Mouse (Mus musculus) cerebellum, postnatal 10 days (tissue): Measurements from ENCODE around the gene Atp7b.

Source experiments
- DNase-seq, 2 experiments: peaks; one replicate each; pipeline ENCODE4 v3.0.0; 2021; ENCODE audit warnings: mixed read lengths in 2 of 2

The Atp7b gene

GRCm38 (mm10) chr8:22022244-22022643, 37.9 kb downstream of the Atp7b start:
- DNase-seq: peak; percentile 36 to 40

GRCm38 (mm10) chr8:22019498-22019897, 40.6 kb downstream of the Atp7b start:
- no peak for DNase-seq

- no peak for DNase-seq
Measured at GRCm38 (mm10) chr8:22017731-22018130, 42.4 kb downstream of the Atp7b start.

- DNase-seq: no peak
Measured at GRCm38 (mm10) chr8:22013034-22013707, 46.9 kb downstream of the Atp7b start.

- DNase-seq: peak; percentile 24 to 27
Measured at GRCm38 (mm10) chr8:22009403-22009802, 50.7 kb downstream of the Atp7b start.

GRCm38 (mm10) chr8:22006423-22006822, 53.7 kb downstream of the Atp7b start:
- no peak for DNase-seq

GRCm38 (mm10) chr8:22004750-22005522, 55.2 kb downstream of the Atp7b start:
- no peak for DNase-seq

- no peak for DNase-seq
Measured at GRCm38 (mm10) chr8:21995181-21995580, 64.9 kb downstream of the Atp7b start.

GRCm38 (mm10) chr8:21992184-21992583, 67.9 kb downstream of the Atp7b start:
- DNase-seq: peak; percentile 75 to 78

- DNase-seq: peak; percentile 50 to 54
Measured at GRCm38 (mm10) chr8:21981664-21982337, 78.3 kb downstream of the Atp7b start.

GRCm38 (mm10) chr8:21978193-21978592, 81.9 kb downstream of the Atp7b start:
- DNase-seq: peak in 1 of 2 experiments; percentile 28

- no peak for DNase-seq
Measured at GRCm38 (mm10) chr8:21969475-21969874, 90.6 kb downstream of the Atp7b start, which contains the start of gene Ccdc70. Ccdc70 (plus strand) TSS chr8:21969775.

GRCm38 (mm10) chr8:21966646-21967045, 93.5 kb downstream of the Atp7b start:
- DNase-seq: no peak

GRCm38 (mm10) chr8:21958414-21958813, 101.7 kb downstream of the Atp7b start, which contains the start of gene Fam90a1a:
Fam90a1a (plus strand) TSS chr8:21958714.
- DNase-seq: no peak

- DNase-seq: peak in 1 of 2 experiments; percentile 7
Measured at GRCm38 (mm10) chr8:21956336-21956735, 103.8 kb downstream of the Atp7b start.

- DNase-seq: peak; percentile 69 to 77
Measured at GRCm38 (mm10) chr8:21955321-21955720, 104.8 kb downstream of the Atp7b start.

- DNase-seq: peak; percentile 32 to 34
Measured at GRCm38 (mm10) chr8:21947311-21948017, 112.6 kb downstream of the Atp7b start.

- DNase-seq: no peak
Measured at GRCm38 (mm10) chr8:21946462-21946861, 113.6 kb downstream of the Atp7b start, which contains the start of gene Defb13. Defb13 (plus strand) TSS chr8:21946762.
